Mouse (Mus musculus) liver, postnatal 0 days (tissue): ENCODE data around the gene Bub1. TPM values are rescaled to one million over a fixed set of nuclear protein-coding genes. Genes with fewer than 3 reads are reported as not detected.

ENCODE experiments used
- ATAC-seq: fragments of 200-750 bp; cut with Nextera tagmentation; 2 replicates; pipeline ENCODE4 v1.8.0; 2017; ENCODE audit warnings: mild to moderate bottlenecking, moderate library complexity
- DNase-seq: peaks from one replicate; pipeline ENCODE4 v3.0.0-alpha.2; 2016
- H3K27ac ChIP-seq: fragments of 300-500 bp; sonication (generic); 2 replicates; pipeline ENCODE4 v1.5.1; 2014; ENCODE audit warnings: antibody characterized with exemption, moderate library complexity, mild to moderate bottlenecking, low read depth
- H3K27me3 ChIP-seq: fragments of 300-500 bp; sonication (generic); 2 replicates; pipeline ENCODE4 v1.6.1; 2014; ENCODE audit warnings: low read length, control low read depth, mixed read lengths; ENCODE audit not compliant: insufficient read depth
- H3K36me3 ChIP-seq: fragments of 300-500 bp; sonication (generic); replicated peaks from 2 replicates; pipeline ENCODE4 v1.6.1; 2014; ENCODE audit warnings: mild to moderate bottlenecking, control low read depth, low read length, moderate library complexity, mixed read lengths; ENCODE audit not compliant: insufficient read depth
- H3K4me1 ChIP-seq: fragments of 300-500 bp; sonication (generic); 2 replicates; pipeline ENCODE4 v1.6.1; 2014; ENCODE audit warnings: antibody characterized with exemption, mild to moderate bottlenecking, control low read depth; ENCODE audit not compliant: insufficient read depth
- H3K4me2 ChIP-seq: fragments of 300-500 bp; sonication (generic); 2 replicates; pipeline ENCODE4 v1.6.1; 2014; ENCODE audit warnings: low read depth, mild to moderate bottlenecking, low read length, moderate library complexity, mixed read lengths
- H3K4me3 ChIP-seq: fragments of 300-500 bp; sonication (generic); 2 replicates; pipeline ENCODE4 v1.5.1; 2014; ENCODE audit warnings: low read depth, low read length
- H3K9ac ChIP-seq: fragments of 300-500 bp; sonication (generic); replicated peaks from 2 replicates; pipeline ENCODE4 v1.6.1; 2014; ENCODE audit warnings: mild to moderate bottlenecking, moderate library complexity
- H3K9me3 ChIP-seq: fragments of 300-500 bp; sonication (generic); 2 replicates; pipeline ENCODE4 v1.6.1; 2016; ENCODE audit warnings: mild to moderate bottlenecking, control low read depth, low read length, mixed read lengths
- CTCF ChIP-seq: sonication (generic); IDR thresholded peaks from 2 replicates; pipeline ENCODE4 v1.5.1; 2016; ENCODE audit warnings: antibody characterized with exemption, low read depth
- EP300 ChIP-seq: IDR thresholded peaks from 2 replicates; pipeline ENCODE4 v1.6.1; 2016; ENCODE audit warnings: antibody characterized with exemption, low read depth, mild to moderate bottlenecking
- WGBS: fragments of 180-500 bp; shearing (Covaris S2); extraction: QIAGEN DNeasy Blood & Tissue Kit; methylation state at CpG from one replicate; pipeline ENCODE4 v1.1.7; 2014; ENCODE audit not compliant: insufficient replicate concordance; 5-methylcytosine and 5-hydroxymethylcytosine counted together
- polyA plus RNA-seq: library from polyadenylated mRNA; unstranded; fragments of >200 nt; fragmentation: Nextera tagmentation; extraction: Ambion mirVana; gene quantifications from 2 replicates; pipeline ENCODE4 v1.2.1, GENCODE M21; 2015

Bub1 gene
- polyA plus RNA-seq, 1 experiment from 2014 or later, result 9.5 TPM

DNA sequence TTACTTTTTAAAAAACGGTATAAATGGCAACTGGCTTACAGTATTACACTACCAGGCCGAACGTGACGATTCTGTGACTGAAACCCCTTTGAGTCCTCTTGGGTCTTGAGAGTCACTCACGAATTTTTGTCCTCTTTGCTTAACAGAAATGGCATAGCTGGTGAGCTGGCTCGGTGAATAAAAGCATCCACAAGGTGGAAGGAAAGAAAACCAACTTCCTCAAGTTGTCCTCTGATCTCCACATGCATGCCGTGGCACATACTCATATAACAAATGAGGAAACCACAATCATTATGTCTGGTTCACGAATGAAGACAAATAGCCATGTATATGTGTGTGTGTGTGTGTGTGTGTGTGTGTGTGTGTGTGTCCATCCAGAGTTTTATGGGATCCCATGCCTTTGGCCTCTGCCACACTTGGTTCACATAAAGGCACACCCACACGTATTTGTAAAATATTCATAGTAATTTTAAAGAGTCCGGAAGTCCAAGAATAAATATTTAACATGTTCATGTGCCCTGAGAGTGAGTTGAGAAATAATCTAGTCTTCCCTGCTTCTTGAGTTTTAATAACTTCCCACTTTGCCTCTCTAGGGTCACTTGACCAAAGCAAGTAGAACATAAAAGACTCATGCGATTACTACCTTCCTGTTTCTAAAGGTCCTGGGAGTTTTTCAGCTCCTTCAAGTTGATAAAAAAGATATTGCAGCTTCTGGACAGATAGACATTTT lies 603 bp upstream of the Bub1 start:
- Histone ChIP-seq H3K36me3 (peaks cover 2% of the 10 kb centered on the region; the same call in 1 of the 2 replicates), H3K4me2 (peak overlapping the region; percentile 89), H3K27me3 (no peaks in the 10 kb centered on the region; the same call in 1 of the 2 replicates), H3K9me3 (no peaks in the 10 kb centered on the region), H3K27ac (no peak overlapping the region), H3K9ac (0 out of 2 replicates have a peak overlapping the region, but pooled peaks have one; percentile 8), H3K4me1 (peaks cover 8% of the 10 kb centered on the region), H3K4me3 (peak overlapping the region; percentile 84)
- no peak for TF ChIP-seq EP300
- TF ChIP-seq CTCF, result no peak
- DNase-seq (no peak), ATAC-seq (peak; percentile 16)
- 24% methylated on average over 11 of the region's 11 CpGs for WGBS

DNA sequence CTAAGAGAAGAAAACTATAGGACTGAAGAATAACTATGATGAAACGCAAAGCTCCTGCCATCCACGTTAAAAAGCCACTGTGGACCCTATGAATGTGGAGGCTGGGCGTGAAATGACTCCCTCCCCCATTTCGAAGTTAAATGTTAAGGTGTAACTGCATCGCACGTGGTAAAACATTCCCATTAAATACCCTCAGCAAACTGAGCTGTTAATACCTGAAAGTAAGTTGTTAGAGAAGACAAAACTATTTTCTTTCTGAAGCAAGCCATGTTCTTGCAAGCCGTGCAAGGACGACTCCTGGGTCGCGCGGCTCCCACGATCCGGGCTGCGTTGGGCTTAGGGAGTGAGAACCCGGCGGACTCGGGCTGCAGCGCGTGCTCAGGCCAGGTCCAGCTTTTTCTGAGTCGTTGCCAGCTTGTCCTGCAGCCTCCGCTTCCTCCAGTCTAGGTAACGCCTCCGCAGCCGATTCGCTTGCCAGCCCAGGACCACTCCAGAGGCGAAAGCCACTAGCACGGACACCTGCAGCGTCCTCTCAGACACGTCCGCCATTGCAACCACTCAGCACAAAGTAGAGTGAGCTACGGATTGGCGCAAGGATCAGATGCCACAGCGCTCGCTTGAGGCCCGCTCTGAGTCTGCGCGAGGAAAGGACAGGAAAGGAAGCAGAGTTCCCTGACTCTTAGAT lies 39.6 kb downstream of the Bub1 start, which contains the start of gene Mtln:
Gene Mtln (minus strand): TSS at position 570 of the 685 bp plus-strand sequence.
- ATAC-seq, result peak; percentile 91

DNA sequence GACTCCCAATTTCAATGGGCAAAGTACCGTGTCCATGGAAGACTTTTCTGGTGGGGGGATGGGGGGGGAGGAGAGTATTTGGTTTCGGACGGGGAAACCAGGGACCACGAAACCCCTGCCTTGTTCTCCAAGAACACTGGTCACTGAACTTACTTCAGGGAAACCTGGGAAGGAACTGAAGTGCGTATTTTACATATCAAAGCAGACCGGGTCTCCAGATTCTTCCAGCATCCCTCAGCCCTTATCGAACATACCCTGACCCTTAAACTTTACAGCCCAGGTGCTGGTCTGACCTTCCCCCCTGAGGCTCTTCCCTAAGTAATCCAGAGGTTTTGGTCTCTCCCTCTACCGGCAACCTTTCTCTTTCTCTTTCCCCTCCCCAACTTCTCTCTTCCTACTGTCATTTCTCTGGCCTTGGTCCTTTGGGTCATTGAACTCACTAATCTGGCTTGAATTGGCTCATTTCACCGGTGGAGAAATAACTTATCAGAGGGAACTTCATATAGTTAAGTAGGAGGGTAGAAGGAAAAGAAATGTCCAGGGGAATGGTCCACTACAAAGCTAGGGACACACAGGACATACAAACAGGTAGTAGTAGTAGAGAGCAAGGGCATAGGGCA lies 41.9 kb downstream of the Bub1 start:
- TF ChIP-seq CTCF (no peak), EP300 (no peak)
- ATAC-seq (no peak), DNase-seq (no peak)
- 30% methylated on average over 9 of the region's 9 CpGs for WGBS
- Histone ChIP-seq H3K36me3 (no peaks in the 10 kb centered on the region), H3K9me3 (no peaks in the 10 kb centered on the region), H3K4me3 (peak overlapping the region; percentile 67), H3K9ac (peak overlapping the region; percentile 76), H3K4me1 (peaks cover 18% of the 10 kb centered on the region), H3K27me3 (no peaks in the 10 kb centered on the region), H3K27ac (peak overlapping the region; percentile 48; the same call in 1 of the 2 replicates), H3K4me2 (peak overlapping the region; percentile 92)

More for the DNA sequence above, 39.6 kb downstream of the Bub1 start, which contains the start of gene Mtln:
- Histone ChIP-seq H3K36me3 (no peaks in the 10 kb centered on the region), H3K9me3 (no peaks in the 10 kb centered on the region), H3K9ac (peak within 1 kb of the TSS; percentile 79), H3K27ac (peak within 1 kb of the TSS; percentile 80), H3K4me1 (peaks cover 18% of the 10 kb centered on the region), H3K4me2 (peak within 1 kb of the TSS; percentile 89), H3K4me3 (peak within 1 kb of the TSS; percentile 84), H3K27me3 (no peaks in the 10 kb centered on the region)
- WGBS, result under 1% methylated on average over 37 of the region's 37 CpGs
- peak; percentile 85 for DNase-seq
- TF ChIP-seq CTCF (no peak), EP300 (no peak)

DNA sequence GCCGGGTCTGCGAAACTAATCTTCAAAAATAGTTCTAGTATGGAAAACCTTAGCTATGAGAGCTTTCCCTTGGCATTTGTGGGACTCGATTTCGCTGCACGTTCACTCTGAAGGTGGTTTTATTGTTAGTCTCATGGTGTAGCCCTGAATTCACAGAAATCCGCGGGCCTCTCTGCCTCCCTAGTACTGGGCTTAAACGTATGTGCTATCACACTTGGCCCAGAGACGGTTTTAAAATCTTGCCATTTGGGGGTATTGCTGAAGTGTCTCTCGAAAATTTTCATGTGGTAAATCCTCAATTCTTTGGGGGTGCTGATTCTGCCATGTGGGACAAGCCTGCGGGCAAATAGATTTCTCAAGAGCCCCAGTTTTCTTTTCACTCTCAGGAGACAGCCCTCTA lies 42.5 kb downstream of the Bub1 start:
- peak; percentile 34; the same call in 1 of the 2 replicates for ATAC-seq
- peaks cover 18% of the 10 kb centered on the region for H3K4me1 ChIP-seq
- H3K27me3 ChIP-seq, result no peaks in the 10 kb centered on the region
- 4% methylated on average over 11 of the region's 11 CpGs for WGBS
- TF ChIP-seq CTCF, result no peak
- no peak for TF ChIP-seq EP300
- H3K4me3 ChIP-seq, result peak overlapping the region; percentile 67
- H3K9me3 ChIP-seq, result no peaks in the 10 kb centered on the region
- no peaks in the 10 kb centered on the region for H3K36me3 ChIP-seq
- H3K27ac ChIP-seq, result peak overlapping the region; percentile 48; the same call in 1 of the 2 replicates
- no peak for DNase-seq
- peak overlapping the region; percentile 76 for H3K9ac ChIP-seq
- H3K4me2 ChIP-seq, result peak overlapping the region; percentile 92

DNA sequence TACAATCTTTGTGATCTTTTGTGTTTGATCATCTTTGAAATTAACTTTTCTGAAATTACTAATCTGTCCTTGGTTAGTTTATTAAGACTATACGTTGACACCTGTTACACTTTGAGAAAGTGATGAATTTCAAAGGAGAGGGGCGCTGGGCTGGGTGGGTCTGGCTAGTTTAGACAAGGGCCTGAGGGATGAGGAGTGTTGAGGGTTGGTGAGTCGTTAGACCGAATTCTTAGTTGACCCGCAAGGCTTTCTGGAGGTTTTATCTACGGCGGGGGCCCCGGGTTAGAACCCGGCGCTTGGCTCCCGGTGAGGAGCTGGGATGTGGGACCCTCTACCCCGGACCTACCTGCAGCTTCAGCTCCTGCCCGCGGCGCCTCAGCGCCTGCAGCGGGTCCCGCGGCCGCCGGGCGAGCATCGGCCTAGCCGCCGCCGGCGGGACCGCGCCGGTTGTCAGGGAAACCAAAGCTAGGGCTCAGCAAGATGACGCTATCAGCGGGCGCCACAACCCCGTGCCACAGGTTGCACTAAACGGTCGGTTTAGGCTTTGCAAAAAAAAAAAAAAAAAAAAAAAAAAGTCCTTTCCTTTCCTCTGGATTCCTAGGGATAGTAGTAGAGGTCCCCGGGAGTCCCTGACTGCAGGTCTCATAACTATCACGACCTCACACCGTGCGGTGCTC lies 43.1 kb downstream of the Bub1 start, which contains the start of gene Nphp1:
Gene Nphp1 (minus strand): TSS at position 458 of the 677 bp plus-strand sequence.
- peak; percentile 89 for DNase-seq
- Histone ChIP-seq H3K9ac (peak within 1 kb of the TSS; percentile 76), H3K4me2 (peak within 1 kb of the TSS; percentile 92), H3K4me3 (peak within 1 kb of the TSS; percentile 67), H3K4me1 (peaks cover 18% of the 10 kb centered on the region), H3K27ac (peak within 1 kb of the TSS; percentile 48; the same call in 1 of the 2 replicates), H3K9me3 (no peaks in the 10 kb centered on the region), H3K36me3 (no peaks in the 10 kb centered on the region), H3K27me3 (no peaks in the 10 kb centered on the region)
- TF ChIP-seq EP300 (no peak), CTCF (no peak)
- peak; percentile 80 for ATAC-seq
- WGBS, result 2% methylated on average over 40 of the region's 40 CpGs
